Mouse (Mus musculus) cortical plate, adult 2 months (tissue): Measurements from ENCODE around the gene Lyz2.

Source experiments
- CTCF ChIP-seq: fragments of 200-500 bp; IDR thresholded peaks from 2 replicates; pipeline ENCODE4 v1.5.1; 2011; ENCODE audit warnings: mild to moderate bottlenecking, control low read depth, low read length; ENCODE audit not compliant: insufficient read depth; ENCODE audit errors: extremely low read depth
- POLR2A ChIP-seq: fragments of 200-500 bp; IDR thresholded peaks from 2 replicates; pipeline ENCODE4 v1.6.1; 2011; ENCODE audit warnings: mild to moderate bottlenecking, low read length, control low read depth; ENCODE audit not compliant: insufficient read depth; ENCODE audit errors: extremely low read depth

- TF ChIP-seq POLR2A (no peak), CTCF (no peak)
Measured at GRCm38 (mm10) chr10:117234825-117235224, 47.3 kb downstream of the Lyz2 start.
